Mouse (Mus musculus) heart, embryonic 12.5 days (tissue): Measurements from ENCODE around the gene Trim2. TPM values are rescaled to one million over a fixed set of nuclear protein-coding genes. Genes with fewer than 3 reads are reported as not detected.

ENCODE experiments used
- ATAC-seq: fragments of 200-750 bp; cut with Nextera tagmentation; 2 replicates; pipeline ENCODE4 v1.8.0; 2017; ENCODE audit warnings: moderate TSS enrichment, moderate library complexity; ENCODE audit not compliant: insufficient number of reproducible peaks, low FRiP score
- H3K27ac ChIP-seq: fragments of 300-500 bp; sonication (generic); 2 replicates; pipeline ENCODE4 v1.5.1; 2016; ENCODE audit warnings: mild to moderate bottlenecking, moderate library complexity; ENCODE audit not compliant: poor library complexity, severe bottlenecking
- H3K27me3 ChIP-seq: fragments of 300-500 bp; sonication (generic); replicated peaks from 2 replicates; pipeline ENCODE4 v1.6.1; 2016; ENCODE audit warnings: mild to moderate bottlenecking, moderate library complexity
- H3K36me3 ChIP-seq: fragments of 300-500 bp; sonication (generic); 2 replicates; pipeline ENCODE4 v1.6.1; 2016; ENCODE audit warnings: mild to moderate bottlenecking, moderate library complexity
- H3K4me1 ChIP-seq: fragments of 300-500 bp; sonication (generic); replicated peaks from 2 replicates; pipeline ENCODE4 v1.6.1; 2016; ENCODE audit warnings: mild to moderate bottlenecking
- H3K4me2 ChIP-seq: fragments of 300-500 bp; sonication (generic); 2 replicates; pipeline ENCODE4 v1.6.1; 2016; ENCODE audit warnings: mild to moderate bottlenecking, moderate library complexity
- H3K4me3 ChIP-seq: fragments of 300-500 bp; sonication (generic); 2 replicates; pipeline ENCODE4 v1.5.1; 2016; ENCODE audit warnings: mild to moderate bottlenecking
- H3K9ac ChIP-seq: fragments of 300-500 bp; sonication (generic); 2 replicates; pipeline ENCODE4 v1.6.1; 2016; ENCODE audit warnings: mild to moderate bottlenecking, moderate library complexity
- H3K9me3 ChIP-seq: fragments of 300-500 bp; sonication (generic); replicated peaks from 2 replicates; pipeline ENCODE4 v1.6.1; 2016; ENCODE audit warnings: mild to moderate bottlenecking, moderate library complexity
- WGBS: fragments of 180-500 bp; shearing (Covaris S2); methylation state at CpG from one replicate; pipeline ENCODE4 v1.1.7; 2016; 5-methylcytosine and 5-hydroxymethylcytosine counted together
- polyA plus RNA-seq: library from polyadenylated mRNA; unstranded; fragments of >200 nt; fragmentation: Nextera tagmentation; extraction: Ambion mirVana; gene quantifications from 2 replicates; pipeline ENCODE4 v1.2.1, GENCODE M21; 2016

Gene Trim2
- polyA plus RNA-seq, 1 experiment from 2014 or later, result 9.0 TPM

DNA sequence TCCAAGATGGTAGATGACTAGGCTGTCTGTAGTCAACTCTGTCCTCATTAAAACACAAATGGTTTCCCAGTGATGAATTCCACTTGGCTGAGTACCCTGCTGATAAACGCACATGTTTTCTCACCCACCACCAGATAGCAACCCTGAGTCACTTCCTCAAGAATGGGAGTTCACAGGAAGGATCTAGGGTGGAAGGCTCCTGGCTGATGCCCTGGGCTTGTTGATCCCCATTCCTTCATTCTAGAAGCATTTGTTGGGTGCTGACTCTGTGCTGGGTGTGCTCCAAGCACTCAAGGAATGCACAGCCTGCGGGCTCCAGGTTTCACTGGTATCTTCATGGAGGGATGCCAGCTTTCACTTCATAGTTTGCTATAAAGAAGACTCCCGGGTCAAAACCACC, 12.8 kb upstream of the Trim2 start:
- H3K9me3 ChIP-seq, result no peaks in the 10 kb centered on the region
- WGBS, result 45% methylated on average over 3 of the region's 3 CpGs
- H3K4me2 ChIP-seq, result no peak overlapping the region
- no peaks in the 10 kb centered on the region for H3K36me3 ChIP-seq
- no peak overlapping the region for H3K9ac ChIP-seq
- H3K27me3 ChIP-seq, result 0 out of 2 replicates have a peak, but pooled peaks cover 3% of the 10 kb centered on the region
- H3K27ac ChIP-seq, result peak overlapping the region; percentile 17; the same call in 1 of the 2 replicates
- no peak overlapping the region for H3K4me3 ChIP-seq
- peak; percentile 12; the same call in 1 of the 2 replicates for ATAC-seq
- peaks cover 28% of the 10 kb centered on the region for H3K4me1 ChIP-seq

DNA sequence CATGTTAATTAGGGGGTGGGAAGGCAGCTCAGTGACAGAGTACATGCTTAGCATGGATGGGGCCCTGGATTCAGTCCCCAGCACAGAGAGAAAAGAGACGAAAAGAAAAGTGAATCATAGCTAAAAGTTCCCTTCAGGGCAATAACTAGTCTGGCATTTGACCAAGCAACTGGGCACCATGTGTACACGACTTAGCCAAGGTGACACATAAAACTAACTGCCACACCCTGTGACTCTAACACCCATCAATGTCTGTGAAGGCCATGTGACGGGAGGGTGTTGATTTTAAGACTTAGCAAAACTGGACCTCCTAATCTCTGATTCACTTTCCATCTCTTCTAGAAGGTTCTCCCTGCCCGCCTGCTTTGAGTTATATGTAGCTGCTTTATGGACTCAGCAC, 12.2 kb upstream of the Trim2 start:
- WGBS, result 88% methylated on average over 4 of the region's 4 CpGs
- H3K9me3 ChIP-seq, result no peaks in the 10 kb centered on the region

DNA sequence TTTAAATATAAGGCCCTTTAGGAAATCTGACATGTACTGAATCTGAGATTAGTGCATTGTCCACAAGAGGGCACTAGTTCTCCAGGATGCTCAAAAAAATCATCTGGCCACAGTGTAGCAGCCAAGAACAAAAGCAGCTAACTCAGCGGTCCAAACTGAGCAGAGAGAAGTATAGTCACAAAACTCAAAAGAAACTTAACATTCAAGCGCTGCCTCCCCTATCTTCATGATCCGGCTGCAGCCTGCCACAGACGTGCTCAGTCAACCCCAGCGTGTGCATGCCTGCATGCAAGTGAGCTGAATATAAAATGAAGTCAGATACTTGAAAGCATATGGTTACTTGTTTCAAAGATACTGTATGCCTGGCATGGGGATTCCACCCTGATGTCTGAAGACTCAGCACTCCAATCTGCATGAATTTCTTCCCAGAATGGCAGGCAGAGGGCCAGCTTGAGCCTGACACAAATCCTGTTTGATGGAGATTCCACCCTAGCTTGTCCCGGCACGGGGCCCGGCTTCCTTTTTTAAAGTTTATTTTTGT, 8.0 kb upstream of the Trim2 start:
- H3K36me3 ChIP-seq, result no peaks in the 10 kb centered on the region
- WGBS, result 26% methylated on average over 8 of the region's 8 CpGs
- H3K9ac ChIP-seq, result no peak overlapping the region
- H3K4me3 ChIP-seq, result no peak overlapping the region
- ATAC-seq, result no peak
- H3K27ac ChIP-seq, result no peak overlapping the region
- 0 out of 2 replicates have a peak, but pooled peaks cover 3% of the 10 kb centered on the region for H3K27me3 ChIP-seq
- peak overlapping the region; percentile 48 for H3K4me2 ChIP-seq
- H3K9me3 ChIP-seq, result no peaks in the 10 kb centered on the region
- H3K4me1 ChIP-seq, result peaks cover 20% of the 10 kb centered on the region

More for the DNA sequence above, 12.2 kb upstream of the Trim2 start:
- ATAC-seq, result no peak
- Histone ChIP-seq H3K4me3 (no peak overlapping the region), H3K36me3 (no peaks in the 10 kb centered on the region), H3K4me2 (no peak overlapping the region), H3K9ac (no peak overlapping the region), H3K4me1 (peaks cover 22% of the 10 kb centered on the region), H3K27me3 (0 out of 2 replicates have a peak, but pooled peaks cover 3% of the 10 kb centered on the region), H3K27ac (no peak overlapping the region)

DNA sequence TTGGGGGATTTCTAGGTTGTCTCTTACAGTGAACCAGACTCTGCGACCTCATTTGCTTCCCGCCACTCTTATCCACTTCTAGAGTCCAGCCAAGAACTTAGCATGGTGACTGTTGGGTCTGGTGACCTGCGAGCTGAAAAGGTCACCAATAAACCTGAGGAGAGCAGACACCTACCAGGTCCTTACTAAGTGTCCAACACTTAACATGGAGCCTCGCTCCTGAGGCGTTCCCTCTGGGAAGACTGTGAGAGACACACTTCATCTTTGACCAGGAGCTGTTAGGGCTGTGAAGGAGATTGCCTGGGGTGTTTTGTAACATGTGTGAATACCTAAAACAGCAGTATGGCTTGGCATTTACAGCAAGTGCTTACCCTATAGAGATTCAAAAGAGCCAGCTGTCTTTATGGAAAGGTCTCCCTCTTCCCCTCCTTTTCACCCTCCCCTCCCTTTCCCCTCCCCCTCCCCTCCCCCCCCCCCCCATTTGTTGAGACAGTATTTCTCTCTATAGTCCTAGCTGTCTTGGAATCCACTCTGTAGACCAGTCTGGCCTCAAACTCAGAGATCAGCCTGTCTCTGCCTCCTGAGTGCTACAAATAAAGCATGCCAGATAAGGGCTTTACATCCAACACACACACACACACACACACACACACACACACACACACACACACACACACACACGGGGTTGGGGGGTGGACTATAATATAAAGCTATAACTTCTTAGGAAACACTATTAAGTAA, 7.3 kb upstream of the Trim2 start:
- Histone ChIP-seq H3K9ac (no peak overlapping the region), H3K36me3 (no peaks in the 10 kb centered on the region), H3K4me2 (no peak overlapping the region), H3K4me1 (peaks cover 14% of the 10 kb centered on the region), H3K27ac (no peak overlapping the region), H3K4me3 (no peak overlapping the region), H3K9me3 (no peaks in the 10 kb centered on the region), H3K27me3 (0 out of 2 replicates have a peak, but pooled peaks cover 3% of the 10 kb centered on the region)
- no peak for ATAC-seq
- WGBS, result 74% methylated on average over 6 of the region's 6 CpGs

DNA sequence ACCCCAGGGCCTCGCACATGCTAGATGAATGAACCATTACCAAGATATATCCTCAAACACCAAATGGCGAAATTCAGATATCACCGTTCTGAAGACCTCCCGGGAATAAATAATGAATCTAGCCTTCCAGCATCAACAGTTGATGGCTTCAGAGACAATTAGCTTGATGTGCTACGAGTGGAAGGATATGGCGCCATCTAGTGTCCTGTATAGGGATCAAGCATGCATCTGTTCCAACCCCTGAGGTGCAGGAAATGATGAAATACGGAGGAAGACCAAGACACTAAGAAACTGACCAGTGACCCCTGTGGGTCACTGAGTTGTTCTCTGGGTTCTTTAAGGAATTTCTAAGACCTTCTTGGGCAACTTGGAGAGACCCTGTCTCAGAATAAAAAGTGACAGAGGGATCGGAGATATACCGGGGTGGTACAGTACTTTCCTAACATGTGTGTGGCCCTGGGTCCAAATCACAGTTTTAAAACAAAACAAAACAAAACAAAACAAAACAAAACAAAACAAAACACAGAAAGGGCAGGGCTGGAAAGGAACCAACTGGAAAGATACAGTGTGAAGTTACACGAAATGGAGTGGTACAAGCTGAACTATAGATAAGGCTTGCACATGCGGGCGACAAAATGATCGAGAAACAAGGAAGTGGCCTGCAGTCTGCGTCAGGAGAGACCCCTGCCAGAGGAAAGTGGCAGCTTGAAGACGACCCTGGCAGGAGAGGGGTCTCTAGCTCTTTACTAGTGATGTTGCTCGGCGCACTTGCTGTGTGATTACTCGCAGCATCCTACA, 6.5 kb upstream of the Trim2 start:
- no peak for ATAC-seq
- Histone ChIP-seq H3K4me1 (peaks cover 14% of the 10 kb centered on the region), H3K9ac (no peak overlapping the region), H3K27ac (no peak overlapping the region), H3K4me3 (no peak overlapping the region), H3K4me2 (no peak overlapping the region), H3K9me3 (no peaks in the 10 kb centered on the region), H3K36me3 (no peaks in the 10 kb centered on the region), H3K27me3 (0 out of 2 replicates have a peak, but pooled peaks cover 3% of the 10 kb centered on the region)
- WGBS, result 42% methylated on average over 18 of the region's 18 CpGs

DNA sequence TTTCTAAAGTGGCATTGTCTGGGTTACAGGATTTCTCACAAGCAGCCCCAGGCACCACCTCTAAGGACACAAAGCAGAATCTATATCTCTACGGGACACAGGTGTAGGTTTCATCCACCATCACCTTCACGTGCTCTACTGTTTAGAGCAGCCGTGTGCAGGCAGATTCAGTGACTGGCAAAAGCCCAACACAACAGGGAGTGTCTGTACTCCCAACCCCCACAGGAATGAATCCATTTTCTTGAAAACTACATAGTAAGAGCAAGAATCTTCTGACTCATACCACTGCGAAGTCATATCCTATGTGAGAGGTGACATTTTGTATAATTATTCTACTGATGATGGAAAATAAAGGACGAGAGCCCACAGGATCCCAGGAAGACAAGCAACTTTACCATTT, 5.6 kb upstream of the Trim2 start:
- H3K9me3 ChIP-seq, result no peaks in the 10 kb centered on the region
- H3K4me3 ChIP-seq, result no peak overlapping the region
- H3K4me2 ChIP-seq, result no peak overlapping the region
- ATAC-seq, result no peak
- no peaks in the 10 kb centered on the region for H3K36me3 ChIP-seq
- H3K27ac ChIP-seq, result no peak overlapping the region
- H3K4me1 ChIP-seq, result peaks cover 14% of the 10 kb centered on the region
- no peak overlapping the region for H3K9ac ChIP-seq
- H3K27me3 ChIP-seq, result peaks cover 6% of the 10 kb centered on the region; the same call in 1 of the 2 replicates
- WGBS, result 78% methylated on average over 5 of the region's 5 CpGs

DNA sequence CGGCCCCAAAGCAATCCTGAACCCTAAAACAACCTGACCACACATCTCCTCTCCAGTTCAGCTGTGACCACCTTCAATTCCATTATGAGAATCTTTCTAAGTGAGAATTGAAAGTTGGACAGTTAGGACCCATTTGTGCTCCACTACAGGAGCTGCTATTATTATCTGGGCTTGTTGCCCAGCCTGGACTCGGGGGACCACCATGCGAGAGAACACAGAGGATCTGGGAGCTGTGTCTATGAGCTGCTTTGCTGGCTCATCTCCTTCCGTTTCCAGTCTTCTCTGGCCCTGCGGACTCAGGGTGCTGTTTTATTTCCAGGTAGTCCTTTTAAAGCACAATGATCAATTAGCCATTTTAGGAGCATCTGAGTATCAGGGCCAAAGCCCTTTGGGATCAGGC, 839 bp upstream of the Trim2 start:
- no peaks in the 10 kb centered on the region for H3K9me3 ChIP-seq
- peaks cover 48% of the 10 kb centered on the region for H3K27me3 ChIP-seq
- no peak overlapping the region for H3K4me2 ChIP-seq
- H3K36me3 ChIP-seq, result no peaks in the 10 kb centered on the region
- peaks cover 18% of the 10 kb centered on the region; the same call in 1 of the 2 replicates for H3K4me1 ChIP-seq
- H3K9ac ChIP-seq, result no peak overlapping the region
- WGBS, result 80% methylated on average over 5 of the region's 5 CpGs
- no peak for ATAC-seq
- no peak overlapping the region for H3K4me3 ChIP-seq
- no peak overlapping the region for H3K27ac ChIP-seq

DNA sequence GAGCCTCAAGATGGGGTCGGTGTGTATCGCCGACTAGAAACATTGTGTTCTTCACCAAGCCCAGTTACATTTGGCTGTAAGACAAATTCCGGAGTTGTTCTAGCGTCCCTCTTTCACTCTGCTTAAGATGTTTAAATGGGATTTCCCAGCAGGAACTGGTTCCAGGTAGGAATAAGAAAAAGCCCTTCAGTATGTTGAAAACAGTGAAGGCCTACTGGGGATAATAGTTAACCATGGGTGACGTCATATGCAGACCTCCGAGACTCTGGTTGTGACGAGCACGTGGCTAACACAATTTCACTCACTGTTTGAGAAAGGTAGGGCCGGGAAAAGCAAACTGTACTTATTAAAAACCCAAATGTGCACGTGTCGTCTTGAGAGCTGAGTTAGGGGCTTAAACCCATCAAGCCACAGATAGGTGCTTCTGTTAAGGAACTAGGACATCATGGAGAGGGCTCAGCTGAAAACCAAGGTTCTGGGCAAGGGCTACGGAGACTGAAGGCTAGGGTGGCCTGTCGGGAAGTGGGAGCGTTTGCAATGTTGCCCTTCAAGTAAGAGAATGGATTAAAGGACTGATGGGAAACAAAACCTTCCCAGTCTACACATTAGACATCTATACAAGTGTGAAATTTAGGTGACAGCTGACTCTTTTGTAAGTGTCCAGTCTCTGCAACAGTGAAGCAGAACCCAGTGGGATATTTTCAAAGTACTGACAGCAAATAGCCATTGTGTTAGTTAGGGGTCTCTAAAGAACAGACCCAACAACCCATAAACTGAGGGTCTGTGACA, 761 bp downstream of the Trim2 start:
- H3K4me3 ChIP-seq, result no peak overlapping the region
- H3K4me2 ChIP-seq, result peak overlapping the region; percentile 92; the same call in 1 of the 2 replicates
- ATAC-seq, result no peak
- peaks cover 56% of the 10 kb centered on the region for H3K27me3 ChIP-seq
- H3K9ac ChIP-seq, result no peak overlapping the region
- H3K4me1 ChIP-seq, result peaks cover 18% of the 10 kb centered on the region; the same call in 1 of the 2 replicates
- H3K9me3 ChIP-seq, result no peaks in the 10 kb centered on the region
- no peak overlapping the region for H3K27ac ChIP-seq
- 52% methylated on average over 15 of the region's 15 CpGs for WGBS
- no peaks in the 10 kb centered on the region for H3K36me3 ChIP-seq

DNA sequence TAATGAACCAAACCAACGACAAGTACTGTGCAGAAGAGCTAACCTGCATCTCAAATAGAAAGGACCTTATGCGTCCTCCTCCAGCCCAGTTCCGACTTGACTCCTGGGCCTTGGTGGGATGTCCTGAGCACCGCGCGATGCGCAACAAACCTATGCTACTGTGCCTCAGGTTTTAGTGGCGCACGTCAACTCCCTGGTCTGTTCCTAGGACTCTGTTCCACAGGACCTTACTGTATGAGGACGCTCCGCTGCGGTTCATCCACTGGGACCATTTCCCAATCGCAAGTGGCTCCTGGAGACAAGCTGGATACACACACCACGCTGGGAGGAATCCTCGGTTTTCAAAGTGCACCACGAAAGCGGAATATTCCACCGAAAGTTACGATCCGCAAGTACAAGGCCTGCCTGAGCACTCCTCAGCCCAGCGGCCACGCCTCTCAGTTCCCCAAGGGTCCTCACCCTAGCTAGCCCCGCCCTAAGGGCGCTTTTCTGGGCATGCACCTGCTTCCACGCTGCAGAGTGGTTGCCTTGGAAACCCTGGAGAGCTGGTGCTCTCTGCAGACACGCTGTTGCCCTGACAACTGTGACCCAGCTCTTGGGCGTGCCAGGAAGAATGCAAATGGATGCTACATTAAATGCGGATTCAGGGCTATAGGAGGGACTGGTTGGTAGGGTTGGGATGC, 1.5 kb downstream of the Trim2 start:
- peaks cover 18% of the 10 kb centered on the region; the same call in 1 of the 2 replicates for H3K4me1 ChIP-seq
- H3K27ac ChIP-seq, result no peak overlapping the region
- H3K4me3 ChIP-seq, result peak overlapping the region; percentile 52
- H3K9ac ChIP-seq, result peak overlapping the region; percentile 32; the same call in 1 of the 2 replicates
- H3K36me3 ChIP-seq, result no peaks in the 10 kb centered on the region
- peak overlapping the region; percentile 92 for H3K4me2 ChIP-seq
- H3K27me3 ChIP-seq, result peaks cover 56% of the 10 kb centered on the region
- no peak for ATAC-seq
- no peaks in the 10 kb centered on the region for H3K9me3 ChIP-seq
- 1% methylated on average over 28 of the region's 28 CpGs for WGBS

DNA sequence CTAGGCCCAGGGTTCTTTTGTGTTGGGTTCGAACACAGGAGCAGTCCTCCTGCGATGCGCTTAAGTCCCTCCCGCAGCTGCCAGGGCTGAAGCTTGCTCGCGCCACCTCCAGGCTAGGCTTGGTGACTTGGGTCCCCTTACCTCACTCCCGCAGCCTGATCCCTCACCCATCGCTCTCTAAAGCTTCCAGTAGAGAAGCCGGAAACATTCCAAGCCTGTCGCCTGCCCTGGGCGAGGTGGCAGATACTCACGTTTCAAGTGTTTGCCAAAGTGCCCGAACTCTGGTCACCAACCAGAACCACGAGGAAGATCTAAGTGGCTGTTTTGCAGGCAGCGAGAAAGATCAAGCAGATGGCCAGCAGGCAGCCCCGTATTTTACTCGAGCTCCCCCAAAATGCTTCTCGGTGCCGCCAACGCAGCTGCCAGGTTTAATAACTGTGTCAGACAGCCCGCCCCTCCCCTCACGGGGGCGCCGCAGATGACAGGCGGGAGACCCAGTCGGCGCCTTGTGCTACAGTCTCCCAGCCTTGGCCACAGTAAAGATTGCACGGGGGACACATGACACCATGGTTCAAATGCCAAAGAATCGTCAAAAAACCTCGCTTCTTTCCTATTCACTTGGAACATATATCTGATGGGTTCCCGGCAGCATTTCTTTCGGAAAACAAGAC, 2.2 kb downstream of the Trim2 start:
- no peak overlapping the region for H3K27ac ChIP-seq
- H3K27me3 ChIP-seq, result peaks cover 56% of the 10 kb centered on the region
- H3K4me3 ChIP-seq, result peak overlapping the region; percentile 52
- peak overlapping the region; percentile 92 for H3K4me2 ChIP-seq
- WGBS, result under 1% methylated on average over 32 of the region's 32 CpGs
- ATAC-seq, result no peak
- H3K36me3 ChIP-seq, result no peaks in the 10 kb centered on the region
- H3K4me1 ChIP-seq, result peaks cover 18% of the 10 kb centered on the region; the same call in 1 of the 2 replicates
- H3K9ac ChIP-seq, result peak overlapping the region; percentile 61
- no peaks in the 10 kb centered on the region for H3K9me3 ChIP-seq
